Mouse (Mus musculus) CD4-positive helper T cell, adult 2 months (primary cell): ENCODE results near the gene Rgl1.
"Not testable (repeated sequence)": the region's sequence is repeated elsewhere in the genome, so short reads cannot be mapped to it uniquely, and the experiment has no call there.

Source experiments
- DNase-seq: peaks from one replicate; pipeline ENCODE4 v3.0.0-alpha.2; 2012; ENCODE audit warnings: low read depth, missing footprints, low spot score

The Rgl1 gene

GRCm38 (mm10) chr1:152656601-152657000 lies 109.5 kb downstream of the Rgl1 start:
- DNase-seq, result no peak

GRCm38 (mm10) chr1:152654851-152655250 lies 111.3 kb downstream of the Rgl1 start:
- DNase-seq, result no peak

- DNase-seq, result no peak
These were observed 114.7 kb downstream of the Rgl1 start for GRCm38 (mm10) chr1:152651495-152651874.

GRCm38 (mm10) chr1:152650856-152651494 lies 115.2 kb downstream of the Rgl1 start:
- DNase-seq, result no peak

GRCm38 (mm10) chr1:152648052-152648451 lies 118.1 kb downstream of the Rgl1 start:
- DNase-seq, result no peak

GRCm38 (mm10) chr1:152642207-152642606 lies 123.9 kb downstream of the Rgl1 start:
- not testable (repeated sequence) for DNase-seq

- DNase-seq, result no peak
These were observed 125.8 kb downstream of the Rgl1 start for GRCm38 (mm10) chr1:152640195-152640981.

GRCm38 (mm10) chr1:152639344-152639743 lies 126.8 kb downstream of the Rgl1 start:
- no peak for DNase-seq

- no peak for DNase-seq
These were observed 131.5 kb downstream of the Rgl1 start for GRCm38 (mm10) chr1:152634638-152635037.

GRCm38 (mm10) chr1:152629780-152630179 lies 136.4 kb downstream of the Rgl1 start:
- DNase-seq, result no peak

- no peak for DNase-seq
These were observed 140.5 kb downstream of the Rgl1 start for GRCm38 (mm10) chr1:152625651-152626050.

GRCm38 (mm10) chr1:152624644-152625454 lies 141.3 kb downstream of the Rgl1 start:
- DNase-seq, result peak; percentile 55

GRCm38 (mm10) chr1:152623375-152624270 lies 142.5 kb downstream of the Rgl1 start:
- no peak for DNase-seq

- no peak for DNase-seq
These were observed 143.4 kb downstream of the Rgl1 start for GRCm38 (mm10) chr1:152622765-152623211.

- DNase-seq, result no peak
These were observed 144.5 kb downstream of the Rgl1 start for GRCm38 (mm10) chr1:152621624-152622023.

GRCm38 (mm10) chr1:152619396-152619795 lies 146.8 kb downstream of the Rgl1 start:
- no peak for DNase-seq

GRCm38 (mm10) chr1:152618896-152619295 lies 147.3 kb downstream of the Rgl1 start:
- DNase-seq, result no peak

- DNase-seq, result no peak
These were observed 147.8 kb downstream of the Rgl1 start for GRCm38 (mm10) chr1:152618381-152618780.

GRCm38 (mm10) chr1:152617745-152618342 lies 148.3 kb downstream of the Rgl1 start:
- no peak for DNase-seq

GRCm38 (mm10) chr1:152616777-152617057 lies 149.4 kb downstream of the Rgl1 start:
- DNase-seq, result no peak
